Mouse (Mus musculus): ENCODE data around the gene Akr1cl. TPM values are rescaled to one million over a fixed set of nuclear protein-coding genes. Genes with fewer than 3 reads are reported as not detected.
"Not testable (repeated sequence)": the region's sequence is repeated elsewhere in the genome, so short reads cannot be mapped to it uniquely, and the experiment has no call there.

Gene Akr1cl
- not detected for total RNA-seq (2021)

GRCm38 (mm10) chr1:65032641-65033040 lies at the start of gene Akr1cl:
TSS of gene Akr1cl (minus strand) at chr1:65032759.
- no peak for DNase-seq (ENCODE audit: extremely low spot score in 1 of 2, low spot score in 1 of 2)

- DNase-seq (ENCODE audit: extremely low spot score in 1 of 2, low spot score in 1 of 2) = no peak
Measured at GRCm38 (mm10) chr1:65082188-65082587, 49.6 kb upstream of the Akr1cl start, which contains the start of gene Crygb. TSS of gene Crygb (minus strand) at chr1:65082288.

GRCm38 (mm10) chr1:65075607-65076006 lies 43.0 kb upstream of the Akr1cl start:
- DNase-seq (ENCODE audit: extremely low spot score in 1 of 2, low spot score in 1 of 2) = no peak

GRCm38 (mm10) chr1:65073589-65073988 lies 41.0 kb upstream of the Akr1cl start, which contains the start of gene Crygc:
TSS of gene Crygc (minus strand) at chr1:65073689.
- no peak for DNase-seq (ENCODE audit: extremely low spot score in 1 of 2, low spot score in 1 of 2)

GRCm38 (mm10) chr1:65067842-65068241 lies 35.3 kb upstream of the Akr1cl start:
- no peak for DNase-seq (ENCODE audit: extremely low spot score in 1 of 2, low spot score in 1 of 2)

GRCm38 (mm10) chr1:65064201-65064600 lies 31.6 kb upstream of the Akr1cl start:
- DNase-seq (ENCODE audit: extremely low spot score in 1 of 2, low spot score in 1 of 2) = no peak

GRCm38 (mm10) chr1:65063352-65063751 lies 30.8 kb upstream of the Akr1cl start, which contains the start of gene Crygd:
TSS of gene Crygd (minus strand) at chr1:65063452.
- DNase-seq (ENCODE audit: extremely low spot score in 1 of 2, low spot score in 1 of 2) = no peak

- no peak for DNase-seq (ENCODE audit: extremely low spot score in 1 of 2, low spot score in 1 of 2)
Measured at GRCm38 (mm10) chr1:65052140-65052539, 19.6 kb upstream of the Akr1cl start.

- no peak for DNase-seq (ENCODE audit: extremely low spot score in 1 of 2, low spot score in 1 of 2)
Measured at GRCm38 (mm10) chr1:65051696-65052095, 19.1 kb upstream of the Akr1cl start.

- not testable (repeated sequence) for DNase-seq (ENCODE audit: extremely low spot score in 1 of 2, low spot score in 1 of 2)
Measured at GRCm38 (mm10) chr1:65050952-65051351, 18.4 kb upstream of the Akr1cl start, which contains the start of gene Cryge. TSS of gene Cryge (minus strand) at chr1:65051149.

GRCm38 (mm10) chr1:65048781-65049180 lies 16.2 kb upstream of the Akr1cl start:
- peak in 1 of 2 experiments; percentile 25 for DNase-seq (ENCODE audit: extremely low spot score in 1 of 2, low spot score in 1 of 2)

GRCm38 (mm10) chr1:65046401-65047109 lies 14.0 kb upstream of the Akr1cl start:
- DNase-seq (ENCODE audit: extremely low spot score in 1 of 2, low spot score in 1 of 2) = peak in 1 of 2 experiments; percentile 20

- no peak for DNase-seq (ENCODE audit: extremely low spot score in 1 of 2, low spot score in 1 of 2)
Measured at GRCm38 (mm10) chr1:65043433-65043832, 10.9 kb upstream of the Akr1cl start.

- no peak for DNase-seq (ENCODE audit: extremely low spot score in 1 of 2, low spot score in 1 of 2)
Measured at GRCm38 (mm10) chr1:65041837-65042236, 9.3 kb upstream of the Akr1cl start.

- DNase-seq (ENCODE audit: extremely low spot score in 1 of 2, low spot score in 1 of 2) = no peak
Measured at GRCm38 (mm10) chr1:65040806-65041205, 8.2 kb upstream of the Akr1cl start.

- no peak for DNase-seq (ENCODE audit: extremely low spot score in 1 of 2, low spot score in 1 of 2)
Measured at GRCm38 (mm10) chr1:65039679-65040078, 7.1 kb upstream of the Akr1cl start.

GRCm38 (mm10) chr1:65037542-65037941 lies 5.0 kb upstream of the Akr1cl start:
- DNase-seq (ENCODE audit: extremely low spot score in 1 of 2, low spot score in 1 of 2) = no peak

GRCm38 (mm10) chr1:65035513-65035912 lies 3.0 kb upstream of the Akr1cl start:
- no peak for DNase-seq (ENCODE audit: extremely low spot score in 1 of 2, low spot score in 1 of 2)

- DNase-seq (ENCODE audit: extremely low spot score in 1 of 2, low spot score in 1 of 2) = no peak
Measured at GRCm38 (mm10) chr1:65028206-65028605, 4.4 kb downstream of the Akr1cl start.

- no peak for DNase-seq (ENCODE audit: extremely low spot score in 1 of 2, low spot score in 1 of 2)
Measured at GRCm38 (mm10) chr1:65012726-65013125, 19.8 kb downstream of the Akr1cl start.

GRCm38 (mm10) chr1:65010153-65010552 lies 22.4 kb downstream of the Akr1cl start:
- peak; percentile 17 to 54 for DNase-seq (ENCODE audit: extremely low spot score in 1 of 2, low spot score in 1 of 2)

- DNase-seq (ENCODE audit: extremely low spot score in 1 of 2, low spot score in 1 of 2) = no peak
Measured at GRCm38 (mm10) chr1:65005575-65005974, 27.0 kb downstream of the Akr1cl start.

All from layer of hippocampus, postnatal 25 days (tissue).